Mouse (Mus musculus): ENCODE measurements at regions not wholly inside any gene's neighbourhood (a gene's known extent, or its start where the extent isn't known, plus 50 kb on each side); places are given as distances from the start of the nearest gene placed in this dataset.

DNA sequence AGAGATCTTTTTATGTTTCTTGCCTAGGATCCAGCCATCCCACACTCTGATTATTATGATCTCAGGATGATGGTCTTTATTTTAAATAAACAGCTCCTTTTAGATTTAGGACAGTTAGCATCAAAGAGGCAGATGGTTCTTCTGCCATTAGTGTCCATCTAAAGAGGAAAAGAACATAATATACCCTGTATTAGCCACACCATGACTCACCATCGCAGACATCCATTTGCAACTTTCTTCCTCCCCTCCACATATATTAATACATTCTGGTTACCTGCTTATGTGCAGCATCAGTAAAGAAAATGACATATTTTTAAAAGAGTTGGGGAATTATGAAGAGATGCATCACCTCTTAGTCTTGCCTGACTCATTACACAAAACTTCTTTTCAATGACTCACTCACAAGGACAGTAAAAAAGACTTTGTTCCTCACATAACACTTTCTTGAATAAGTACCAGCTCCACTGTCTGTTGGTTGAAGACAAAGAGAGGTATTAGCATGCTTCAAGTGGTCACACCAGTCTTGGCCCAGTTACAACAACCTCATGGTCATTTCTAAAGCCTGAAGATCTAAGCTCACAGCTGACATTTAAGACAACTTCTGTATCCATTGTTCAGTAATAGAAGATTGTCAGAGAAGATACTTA, 766.9 kb upstream of the Celf2 start:
- TF ChIP-seq CTCF (IDR thresholded peaks at IDR 0.05; ENCODE audit: low read depth) (no peak), EP300 (IDR thresholded peaks at IDR 0.05; ENCODE audit: low read depth) (no peak)
